Mouse (Mus musculus) left cerebral cortex, postnatal 14 days (tissue): ENCODE data around the gene Rnf135. TPM values are rescaled to one million over a fixed set of nuclear protein-coding genes. Genes with fewer than 3 reads are reported as not detected.
A peak's percentile ranks its signal among the peaks of the same experiment; 100 is the strongest.
"Not testable (repeated sequence)": the region's sequence is repeated elsewhere in the genome, so short reads cannot be mapped to it uniquely, and the experiment has no call there.

Source experiments
- DNase-seq, 2 experiments: peaks; one replicate each; pipeline ENCODE4 v3.0.0; 2021 to 2022; ENCODE audit warnings: low spot score in 2 of 2, mixed read lengths in 1 of 2
- intact Hi-C: fragments of 180-260 bp; cut with DNase I; formaldehyde crosslinking; loops from one replicate; pipeline ENCODE4 v1.15.1; 2025
- long read RNA-seq, 2 experiments: library from polyadenylated mRNA; stranded (forward); transcript quantifications; one replicate each; pipeline ENCODE4 v2.0.0; 2021
- total RNA-seq, 2 experiments: library from RNA; stranded (reverse); gene quantifications; 2 replicates each; pipeline ENCODE4 v1.2.3; 2021

The Rnf135 gene
- 1 to 10 TPM; 2.9 to 4.3 TPM for total RNA-seq
- long read RNA-seq, experiment 1, partial matches to known transcripts = 0 of 4 reads
- long read RNA-seq, experiment 1, other reads (novel, unspliced or antisense) = 3 of 4 reads
- long read RNA-seq, experiment 2, partial matches to known transcripts = 0 of 4 reads
- long read RNA-seq, experiment 2, other reads (novel, unspliced or antisense) = 1 of 4 reads

GRCm38 (mm10) chr11:80183705-80184255 is at the start of gene Rnf135:
Gene Rnf135, plus strand, starts transcription at chr11:80183851.
- peak; percentile 79 to 80 for DNase-seq
- intact Hi-C loops = no loop called here

DNA sequence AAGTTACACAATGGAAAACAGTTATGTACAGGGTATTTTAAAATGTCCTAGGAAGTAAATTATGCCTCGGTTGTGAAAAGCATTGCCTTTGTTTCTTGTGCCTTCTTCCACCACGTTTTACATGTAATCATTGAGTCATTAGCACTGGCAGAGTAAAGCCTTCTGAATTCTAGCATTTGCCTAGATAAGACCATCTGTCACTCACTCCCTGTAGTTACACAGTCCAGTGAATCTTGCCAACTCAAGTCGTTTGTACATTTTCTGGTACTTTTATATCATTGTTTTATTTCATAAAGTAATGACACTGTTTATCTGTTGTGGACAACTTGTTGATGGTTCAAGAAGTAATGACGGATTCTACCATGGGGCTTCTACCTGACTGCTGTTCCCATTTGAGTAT is 48.9 kb upstream of the Rnf135 start:
- DNase-seq = no peak
- intact Hi-C loops = no loop called here

DNA sequence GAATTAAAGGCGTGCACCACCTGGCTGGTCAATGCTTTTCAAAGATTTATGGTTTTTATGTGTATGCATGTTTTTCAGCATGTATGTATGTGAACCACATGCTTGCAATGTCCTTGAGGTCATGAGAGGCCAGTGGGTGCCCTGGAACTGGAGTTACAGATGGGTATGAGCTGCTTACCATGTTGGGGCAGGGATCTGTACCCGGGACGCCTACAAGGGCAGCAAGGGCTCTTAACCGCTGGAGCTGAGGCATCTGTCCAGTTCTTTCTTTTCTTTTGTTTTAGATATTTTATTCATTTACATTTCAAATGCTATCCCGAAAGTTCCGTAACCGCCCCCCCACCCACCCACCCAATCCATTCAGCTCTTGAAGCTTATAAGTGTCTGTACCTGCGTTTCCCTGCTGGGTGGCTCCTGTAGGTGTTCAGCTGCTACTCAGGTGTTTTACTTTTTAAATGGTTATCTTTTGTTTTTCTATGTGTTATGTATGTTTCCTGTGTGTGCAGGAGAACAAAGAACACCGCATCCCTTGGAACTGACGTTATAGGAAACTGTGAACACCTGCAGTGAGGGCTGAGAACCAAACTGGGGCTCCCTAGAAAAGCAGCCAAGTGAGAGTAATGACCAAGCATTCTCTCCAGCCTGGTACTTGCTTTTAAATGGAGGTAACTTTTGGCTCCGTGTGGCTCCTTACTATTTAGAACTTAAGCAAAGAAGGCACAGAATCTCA is 47.5 kb upstream of the Rnf135 start:
- intact Hi-C loops = no loop called here
- DNase-seq = no peak

DNA sequence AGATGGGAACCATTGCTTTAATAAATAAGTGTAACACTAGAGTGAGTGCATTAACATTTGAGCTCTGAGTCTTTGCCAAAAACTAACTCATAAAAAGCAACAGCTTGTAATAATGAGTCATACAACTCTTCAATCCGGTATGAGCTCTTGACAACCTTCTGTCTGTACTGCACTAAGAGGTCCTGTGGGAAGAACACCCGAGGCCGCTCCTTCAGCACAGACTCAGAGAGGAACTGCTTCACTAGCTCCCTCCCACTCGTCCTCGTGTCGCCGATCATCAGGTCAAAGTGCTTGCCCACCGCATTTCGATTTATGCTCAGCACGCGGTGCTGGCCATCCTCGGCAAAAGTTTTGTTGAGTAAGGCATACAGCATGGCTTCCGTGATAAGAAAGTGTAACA is 46.9 kb upstream of the Rnf135 start:
- intact Hi-C loops = no loop called here
- DNase-seq = no peak

DNA sequence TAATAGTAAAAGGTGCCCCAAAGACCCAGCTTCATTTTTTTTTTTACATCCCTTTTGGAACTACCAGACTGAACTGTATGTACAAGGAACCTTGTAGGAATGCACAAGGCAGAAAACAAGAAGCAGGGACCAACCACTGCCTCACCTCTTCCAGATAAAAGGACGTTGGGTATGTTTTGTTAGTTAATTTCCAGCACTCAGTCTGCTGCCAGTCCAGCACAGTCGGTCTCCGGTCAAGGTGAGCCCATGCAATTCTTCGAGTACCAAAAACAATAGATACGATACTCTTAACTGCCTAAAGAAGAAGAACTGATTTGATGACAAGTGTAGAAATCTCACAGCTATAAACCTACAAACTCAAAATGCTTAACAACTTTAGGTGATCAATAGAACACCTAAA is 45.9 kb upstream of the Rnf135 start:
- intact Hi-C loops = no loop called here
- DNase-seq = no peak

DNA sequence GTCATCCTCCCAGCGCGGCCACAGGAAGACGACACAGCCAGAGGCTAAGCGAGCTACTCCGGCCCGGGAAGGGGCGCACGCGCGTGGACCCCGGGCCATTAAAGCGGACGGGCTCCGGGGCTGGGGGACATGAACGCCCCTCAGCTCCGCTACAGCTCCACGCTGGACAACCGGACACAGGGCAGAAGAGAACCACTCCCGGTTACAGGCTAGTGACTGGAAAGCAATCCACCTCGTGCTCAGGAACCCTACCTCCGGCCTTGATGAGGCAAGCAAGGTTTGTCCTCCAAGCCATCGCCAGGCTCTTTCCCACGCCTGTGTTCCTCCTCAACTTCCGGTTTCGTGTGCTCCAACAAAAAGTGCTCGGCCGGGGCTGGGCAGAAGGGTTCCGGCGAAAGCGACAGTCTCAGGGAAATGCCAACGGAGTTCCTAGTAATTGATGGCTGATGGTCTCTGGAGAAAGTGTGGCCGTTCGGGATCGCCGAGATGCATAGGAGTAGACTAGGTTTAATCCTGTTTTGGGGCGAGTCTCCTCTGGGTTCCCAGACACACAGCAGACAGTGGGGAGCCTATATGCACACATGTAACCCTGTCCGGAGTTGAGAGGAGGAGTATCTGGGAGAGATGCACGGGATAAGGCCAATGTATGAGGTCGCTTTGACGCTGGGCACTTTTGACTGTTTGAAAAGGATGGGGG is 41.7 kb upstream of the Rnf135 start, which contains the start of gene Tefm:
Tefm (minus strand) TSS at position 351 of the 697 bp plus-strand sequence.
- peak; percentile 75 to 85 for DNase-seq
- intact Hi-C loops = no loop called here

- intact Hi-C loops = no loop called here
- DNase-seq = no peak
Measured at GRCm38 (mm10) chr11:80142872-80143271, 40.8 kb upstream of the Rnf135 start.

DNA sequence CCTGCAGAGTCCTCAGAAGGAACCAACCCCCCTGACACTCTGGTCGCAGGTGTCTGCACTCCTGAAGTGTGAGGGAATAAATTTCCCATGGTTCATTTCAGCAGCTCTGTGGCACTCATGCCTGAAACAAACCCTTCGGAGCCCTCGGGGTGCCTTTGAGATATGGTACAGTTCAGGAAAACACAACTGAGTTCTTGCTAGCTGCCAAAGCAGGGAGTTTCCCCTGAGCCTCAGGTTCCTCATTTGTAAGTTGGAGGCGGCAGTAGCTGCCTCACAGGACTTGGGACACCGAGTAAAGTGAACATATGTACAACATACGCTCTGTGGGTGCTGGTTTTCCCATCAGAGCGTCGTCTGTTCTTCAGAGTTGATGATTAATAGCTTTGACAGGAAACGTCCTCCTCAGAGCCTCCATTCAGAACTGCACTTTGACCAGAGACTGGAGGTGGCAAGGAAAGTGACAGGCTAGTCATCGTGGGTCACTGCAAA is 37.8 kb upstream of the Rnf135 start:
- no peak for DNase-seq
- intact Hi-C loops = no loop called here

DNA sequence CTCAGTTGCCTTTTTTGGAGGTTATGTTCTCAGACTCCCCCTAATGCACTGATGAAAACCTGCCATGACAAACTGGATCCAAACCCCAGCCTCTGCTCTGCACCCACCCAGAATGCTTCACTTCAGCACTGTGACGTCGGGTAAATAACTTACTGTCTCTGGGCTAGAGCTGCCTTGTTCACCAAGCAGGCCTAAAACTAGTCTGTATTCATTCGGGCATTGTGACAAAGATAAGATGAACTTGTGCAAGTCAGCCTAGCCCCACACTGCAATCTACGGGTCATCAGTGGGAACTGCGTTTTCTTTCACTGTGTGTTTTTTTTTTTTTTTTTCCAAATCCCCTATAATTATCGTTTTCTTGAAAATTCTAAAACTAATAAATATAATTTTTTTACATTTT is 35.9 kb upstream of the Rnf135 start:
- DNase-seq = no peak
- intact Hi-C loops = no loop called here

DNA sequence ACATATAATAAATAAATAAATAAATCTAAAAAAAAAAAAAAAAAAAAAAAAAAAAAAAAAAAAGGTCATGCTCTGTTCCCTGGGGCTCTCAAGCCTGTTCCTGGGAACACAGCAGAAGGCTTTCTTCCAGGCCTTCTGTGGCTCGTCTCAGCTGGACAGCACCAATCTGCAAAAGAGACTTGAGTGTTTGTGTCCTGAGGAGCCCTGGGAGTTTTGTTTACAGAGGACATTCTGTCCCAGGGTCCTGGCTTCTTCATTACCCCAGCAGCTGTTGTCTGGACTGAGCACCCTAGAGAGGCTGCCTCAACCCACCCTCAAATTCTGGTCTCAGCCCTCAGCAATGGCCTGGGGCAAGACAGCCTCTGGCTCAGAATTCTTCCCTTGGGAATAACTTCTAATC is 35.3 kb upstream of the Rnf135 start:
- DNase-seq = no peak
- intact Hi-C loops = no loop called here

GRCm38 (mm10) chr11:80148974-80149373 is 34.7 kb upstream of the Rnf135 start:
- intact Hi-C loops = not testable (repeated sequence)

DNA sequence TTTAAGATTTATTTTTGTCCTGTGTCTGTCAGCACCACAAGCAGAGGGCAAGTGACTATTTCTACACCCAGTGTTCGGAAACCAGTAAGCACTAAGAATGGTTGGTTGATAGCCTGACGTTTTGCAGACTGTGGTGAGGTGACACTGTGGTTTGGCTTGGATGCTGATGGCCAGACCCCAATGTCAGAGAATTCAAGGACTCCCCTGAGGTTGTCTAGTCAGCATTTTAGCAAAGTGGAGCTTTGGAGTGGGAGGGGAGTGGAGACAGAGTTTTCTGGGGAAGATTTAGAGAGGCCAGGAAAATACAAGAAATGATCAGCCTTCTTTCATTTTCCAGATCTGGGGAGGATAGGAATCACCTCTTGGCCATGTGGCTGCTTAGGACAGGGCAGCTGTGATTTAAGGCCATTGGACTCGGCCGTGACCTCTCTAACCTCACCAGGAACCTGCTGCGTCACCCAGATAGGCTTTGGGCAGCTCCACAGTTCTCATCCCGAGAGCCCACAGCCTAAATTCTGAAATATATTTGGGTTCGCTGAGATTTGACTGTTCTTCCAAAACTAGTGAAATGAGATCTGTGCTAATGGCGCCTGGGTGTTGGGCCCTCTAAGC is 34.1 kb upstream of the Rnf135 start:
- intact Hi-C loops = no loop called here
- no peak for DNase-seq

More at GRCm38 (mm10) chr11:80148974-80149373, 34.7 kb upstream of the Rnf135 start:
- not testable (repeated sequence) for DNase-seq

GRCm38 (mm10) chr11:80150566-80150965 is 33.1 kb upstream of the Rnf135 start:
- intact Hi-C loops = no loop called here
- DNase-seq = no peak

DNA sequence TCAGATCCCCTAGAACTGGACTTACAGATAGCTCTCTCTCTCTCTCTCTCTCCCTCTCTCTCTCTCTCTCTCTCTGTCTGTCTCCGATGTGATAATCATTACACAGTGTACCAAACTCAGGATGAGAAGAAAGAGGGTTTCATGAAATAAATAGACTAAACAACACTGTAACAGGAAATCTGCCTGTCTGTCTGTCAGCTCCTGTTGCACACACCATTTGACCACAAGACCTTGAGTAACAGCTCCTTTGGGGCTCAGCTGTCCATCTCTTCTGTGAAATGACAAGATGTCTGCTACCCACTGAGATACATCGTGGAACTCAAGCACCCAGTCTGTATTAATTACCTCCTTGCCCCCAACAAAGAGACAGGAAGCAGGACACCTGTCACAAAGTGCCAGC is 32.1 kb upstream of the Rnf135 start:
- no peak for DNase-seq
- intact Hi-C loops = no loop called here

DNA sequence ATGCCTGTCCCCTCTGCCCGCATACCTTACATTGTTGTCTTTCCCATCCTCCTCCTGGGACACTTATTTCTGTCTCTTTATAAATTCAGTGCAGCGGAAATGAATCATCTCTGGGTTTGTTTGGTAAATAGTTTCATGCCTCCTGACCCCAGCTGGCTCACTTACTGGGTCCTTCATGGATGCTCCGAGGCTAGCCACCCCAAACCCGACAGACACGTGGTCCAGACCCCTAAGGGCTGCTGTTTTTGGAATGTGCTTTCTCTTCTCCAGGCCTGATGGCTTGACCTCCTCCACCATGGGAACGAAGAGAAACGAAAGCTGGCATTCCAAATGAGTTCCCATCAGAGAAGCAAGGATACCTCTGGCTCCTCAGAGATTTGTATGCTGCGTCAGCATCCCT is 31.3 kb upstream of the Rnf135 start:
- intact Hi-C loops = no loop called here
- no peak for DNase-seq

DNA sequence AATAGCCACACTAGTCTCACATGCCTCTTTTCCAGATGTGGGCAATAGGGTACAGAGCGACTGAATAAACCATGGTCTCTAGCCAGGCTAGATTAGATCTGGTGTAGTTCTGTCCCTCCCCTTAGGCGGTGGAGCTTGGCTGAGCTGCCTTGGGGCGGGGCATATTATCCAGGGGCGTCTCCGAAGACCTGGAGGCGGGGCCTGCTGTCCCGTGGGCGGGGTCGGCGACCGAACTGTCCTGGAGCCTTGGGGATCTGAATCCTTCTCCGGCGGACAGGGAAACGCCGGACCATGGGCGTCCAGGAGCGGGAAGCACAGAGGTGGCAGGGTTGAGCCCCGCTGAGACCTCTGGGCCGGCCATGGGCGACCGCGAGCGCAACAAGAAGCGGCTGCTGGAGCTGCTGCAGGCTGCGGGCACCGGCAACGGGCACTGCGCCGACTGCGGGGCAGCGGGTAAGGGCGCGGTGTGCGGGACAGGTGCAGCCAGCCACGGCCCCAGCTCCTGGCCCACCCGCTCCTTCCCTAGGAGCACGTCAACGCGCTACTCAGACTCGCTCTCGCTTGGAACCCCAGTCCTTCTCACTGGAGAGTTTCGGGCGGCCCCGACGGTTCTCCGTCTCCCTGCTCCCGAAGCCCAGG is 29.7 kb upstream of the Rnf135 start, which contains the start of gene Adap2:
Adap2 (plus strand) TSS at position 249 of the 639 bp plus-strand sequence.
- intact Hi-C loops = no loop called here
- DNase-seq = peak; percentile 70 to 78

- intact Hi-C loops = no loop called here
- no peak for DNase-seq
Measured at GRCm38 (mm10) chr11:80154501-80154900, 29.1 kb upstream of the Rnf135 start.

DNA sequence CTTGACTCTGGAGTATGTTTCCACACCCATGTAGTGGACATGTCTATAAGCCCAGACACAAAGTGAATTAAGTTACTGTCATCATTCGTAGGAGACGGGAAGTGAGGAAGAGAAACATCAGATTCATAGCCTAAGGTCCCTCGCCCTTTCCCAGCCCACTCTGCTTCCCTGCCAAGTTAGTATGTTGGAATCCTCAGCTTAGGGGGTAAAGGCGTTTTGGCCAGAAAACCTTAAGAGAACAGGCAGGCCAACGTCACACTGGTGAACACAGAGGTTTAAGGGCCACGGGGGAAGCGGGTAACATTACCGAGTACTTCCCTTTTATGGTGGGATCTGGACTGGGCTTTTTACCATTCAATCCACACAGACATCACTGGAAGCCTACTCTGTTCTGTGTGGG is 28.1 kb upstream of the Rnf135 start:
- DNase-seq = no peak
- intact Hi-C loops = no loop called here

GRCm38 (mm10) chr11:80155961-80156360 is 27.7 kb upstream of the Rnf135 start:
- intact Hi-C loops = no loop called here
- DNase-seq = no peak
